Mouse (Mus musculus): ENCODE results near the gene Btbd9. TPM values are rescaled to one million over a fixed set of nuclear protein-coding genes. Genes with fewer than 3 reads are reported as not detected.

Btbd9 gene
- polyA plus RNA-seq, 1 experiment from 2014 or later, result 121 TPM

DNA sequence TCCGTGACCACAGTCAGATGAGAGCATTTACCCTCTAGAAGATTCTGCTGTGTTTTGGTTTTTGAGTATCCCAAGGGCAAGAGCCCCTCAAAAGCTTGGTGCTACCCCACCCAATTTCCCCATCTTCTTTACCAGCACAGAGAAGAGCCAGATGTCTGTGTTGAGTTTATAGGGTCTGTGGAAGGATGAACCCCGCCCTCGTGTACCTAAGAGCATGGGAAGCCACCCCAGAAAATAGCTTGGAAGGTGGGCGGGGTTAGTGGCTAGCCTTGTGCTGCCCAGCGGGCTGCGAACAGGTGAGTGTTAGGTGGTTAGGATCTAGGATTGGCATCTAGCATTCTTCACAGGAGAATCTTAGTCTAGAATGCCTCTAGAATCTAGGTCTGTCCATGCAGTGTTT lies 389.1 kb downstream of the Btbd9 start:
- H3K27ac ChIP-seq (replicated peaks), result no peak overlapping the region
- H3K27me3 ChIP-seq (replicated peaks), result no peaks in the 10 kb centered on the region
- H3K4me3 ChIP-seq (replicated peaks), result no peak overlapping the region
- H3K9me3 ChIP-seq (replicated peaks), result no peaks in the 10 kb centered on the region
- no peak for ATAC-seq (ENCODE audit: low FRiP score)
- no peak overlapping the region for H3K4me2 ChIP-seq
- H3K4me1 ChIP-seq, result peaks cover 47% of the 10 kb centered on the region
- H3K9ac ChIP-seq (replicated peaks), result no peak overlapping the region
- WGBS, result 92% methylated on average over 6 of the region's 6 CpGs
- no peaks in the 10 kb centered on the region for H3K36me3 ChIP-seq

DNA sequence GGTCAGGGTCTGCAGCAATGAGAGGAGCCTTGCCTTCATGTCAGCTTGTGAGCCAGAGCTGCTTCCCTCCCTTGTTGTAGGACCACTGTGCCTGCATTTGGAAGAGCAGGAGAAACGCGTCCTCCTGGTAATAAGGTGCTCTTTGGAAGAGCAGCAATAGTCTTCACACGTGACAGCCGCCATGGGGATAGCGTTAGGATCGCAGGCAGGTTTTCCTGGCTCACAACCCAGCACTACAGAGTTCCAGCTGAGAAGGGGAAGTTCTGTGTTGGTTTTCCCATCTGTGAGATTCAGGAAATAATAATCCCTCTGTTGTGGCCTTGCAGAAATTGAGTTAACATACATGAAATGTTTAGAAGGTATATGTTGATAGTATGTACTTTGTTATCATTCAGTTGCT lies 392.7 kb downstream of the Btbd9 start:
- Histone ChIP-seq H3K27me3 (replicated peaks) (no peaks in the 10 kb centered on the region), H3K4me2 (no peak overlapping the region), H3K9ac (replicated peaks) (no peak overlapping the region), H3K9me3 (replicated peaks) (no peaks in the 10 kb centered on the region), H3K4me1 (peaks cover 20% of the 10 kb centered on the region), H3K36me3 (no peaks in the 10 kb centered on the region), H3K4me3 (replicated peaks) (no peak overlapping the region), H3K27ac (replicated peaks) (no peak overlapping the region)
- ATAC-seq (ENCODE audit: low FRiP score), result no peak
- 71% methylated on average over 6 of the region's 6 CpGs for WGBS

DNA sequence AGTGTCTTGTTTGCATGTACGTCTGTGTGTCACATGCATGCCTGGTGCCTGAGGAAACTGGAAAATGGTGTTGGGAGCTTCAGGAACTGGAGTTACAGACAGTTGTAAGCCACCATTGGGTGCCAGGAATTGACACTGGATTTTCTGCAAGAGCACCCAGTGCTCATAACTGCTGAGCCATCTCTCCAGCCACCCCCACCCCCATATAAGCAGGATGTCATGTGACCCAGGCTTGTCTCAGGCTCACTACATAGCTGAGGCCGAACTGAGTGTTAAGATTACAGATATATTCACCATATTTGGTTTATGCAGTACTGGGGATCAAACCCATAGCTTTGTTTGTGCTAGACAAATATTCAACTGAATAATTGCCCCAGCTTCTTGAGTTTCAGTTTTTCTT lies 394.2 kb downstream of the Btbd9 start:
- 92% methylated on average over 2 of the region's 2 CpGs for WGBS
- no peaks in the 10 kb centered on the region for H3K36me3 ChIP-seq
- H3K4me2 ChIP-seq, result no peak overlapping the region
- H3K9ac ChIP-seq (replicated peaks), result no peak overlapping the region
- no peak for ATAC-seq (ENCODE audit: low FRiP score)
- H3K9me3 ChIP-seq (replicated peaks), result no peaks in the 10 kb centered on the region
- no peak overlapping the region for H3K4me3 ChIP-seq (replicated peaks)
- peaks cover 13% of the 10 kb centered on the region for H3K4me1 ChIP-seq
- H3K27ac ChIP-seq (replicated peaks), result no peak overlapping the region
- H3K27me3 ChIP-seq (replicated peaks), result no peaks in the 10 kb centered on the region

DNA sequence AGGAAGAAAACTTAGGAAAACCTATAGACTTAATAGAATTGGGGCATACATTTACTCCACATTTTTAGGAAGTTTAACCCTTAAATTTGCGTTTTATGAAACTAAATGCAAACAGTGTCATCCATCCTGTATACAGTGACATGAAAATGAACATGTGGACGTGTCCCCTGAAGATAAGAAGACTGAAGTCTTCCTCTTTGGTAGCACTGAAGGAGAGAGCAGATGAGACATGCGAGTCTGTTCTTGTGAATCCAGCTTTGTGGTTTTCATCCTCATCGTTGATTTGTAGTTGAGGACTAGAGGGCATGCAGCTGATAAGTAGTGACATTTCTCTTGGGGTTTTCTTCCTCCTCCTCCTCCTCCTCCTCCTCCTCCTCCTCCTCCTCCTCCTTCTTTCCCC lies 394.7 kb downstream of the Btbd9 start:
- Histone ChIP-seq H3K9me3 (replicated peaks) (no peaks in the 10 kb centered on the region), H3K4me1 (peaks cover 12% of the 10 kb centered on the region), H3K27me3 (replicated peaks) (no peaks in the 10 kb centered on the region), H3K4me3 (replicated peaks) (no peak overlapping the region), H3K27ac (replicated peaks) (no peak overlapping the region), H3K9ac (replicated peaks) (no peak overlapping the region), H3K36me3 (no peaks in the 10 kb centered on the region), H3K4me2 (no peak overlapping the region)
- 91% methylated on average over 4 of the region's 4 CpGs for WGBS
- no peak for ATAC-seq (ENCODE audit: low FRiP score)

DNA sequence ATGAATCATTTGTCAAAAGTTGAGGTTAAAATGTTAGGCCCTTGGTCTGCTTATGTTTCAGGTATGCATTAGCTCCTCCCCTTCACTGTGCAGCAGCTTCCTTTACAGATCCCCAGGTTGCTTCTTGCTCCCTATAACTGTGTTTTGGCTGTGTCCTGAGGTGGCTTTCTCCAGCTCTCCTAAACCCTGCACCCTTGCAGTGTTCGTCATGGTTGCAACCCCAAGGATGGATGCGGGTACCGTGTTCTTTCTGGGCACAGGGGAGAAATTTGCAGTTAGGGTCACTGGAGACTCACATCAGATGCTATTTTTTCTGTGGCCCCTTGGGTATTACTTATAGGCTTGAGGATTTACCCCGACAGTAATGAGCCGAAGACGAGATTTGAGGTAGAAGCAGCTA lies 396.1 kb downstream of the Btbd9 start:
- Histone ChIP-seq H3K27me3 (replicated peaks) (no peaks in the 10 kb centered on the region), H3K27ac (replicated peaks) (no peak overlapping the region), H3K9ac (replicated peaks) (no peak overlapping the region), H3K9me3 (replicated peaks) (no peaks in the 10 kb centered on the region), H3K4me1 (peaks cover 12% of the 10 kb centered on the region), H3K4me3 (replicated peaks) (no peak overlapping the region), H3K4me2 (no peak overlapping the region), H3K36me3 (no peaks in the 10 kb centered on the region)
- no peak for ATAC-seq (ENCODE audit: low FRiP score)
- 73% methylated on average over 6 of the region's 6 CpGs for WGBS

DNA sequence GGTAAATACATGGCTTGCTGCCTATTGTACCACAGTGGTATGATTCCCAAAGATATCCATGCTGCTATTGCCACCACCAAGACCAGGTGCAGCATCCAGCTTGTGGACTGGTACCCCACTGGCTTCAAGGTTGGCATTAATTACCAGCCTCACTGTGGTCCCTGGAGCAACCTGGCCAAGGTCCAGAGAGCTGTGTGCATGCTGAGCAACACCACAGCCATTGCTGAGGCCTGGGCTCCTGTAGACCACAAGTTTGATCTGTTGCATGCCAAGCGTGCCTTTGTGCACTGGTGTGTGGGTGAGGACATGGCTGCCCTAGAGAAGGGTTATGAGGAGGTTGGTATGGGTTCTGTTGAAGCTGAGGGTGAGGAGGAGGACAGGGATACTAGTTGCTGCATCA lies 397.9 kb downstream of the Btbd9 start:
- WGBS, result 86% methylated on average over 1 of the region's 1 CpGs
- Histone ChIP-seq H3K4me3 (replicated peaks) (no peak overlapping the region), H3K27ac (replicated peaks) (no peak overlapping the region), H3K36me3 (no peaks in the 10 kb centered on the region), H3K9me3 (replicated peaks) (no peaks in the 10 kb centered on the region), H3K4me1 (peaks cover 8% of the 10 kb centered on the region), H3K9ac (replicated peaks) (no peak overlapping the region), H3K4me2 (no peak overlapping the region), H3K27me3 (replicated peaks) (no peaks in the 10 kb centered on the region)
- no peak for ATAC-seq (ENCODE audit: low FRiP score)

DNA sequence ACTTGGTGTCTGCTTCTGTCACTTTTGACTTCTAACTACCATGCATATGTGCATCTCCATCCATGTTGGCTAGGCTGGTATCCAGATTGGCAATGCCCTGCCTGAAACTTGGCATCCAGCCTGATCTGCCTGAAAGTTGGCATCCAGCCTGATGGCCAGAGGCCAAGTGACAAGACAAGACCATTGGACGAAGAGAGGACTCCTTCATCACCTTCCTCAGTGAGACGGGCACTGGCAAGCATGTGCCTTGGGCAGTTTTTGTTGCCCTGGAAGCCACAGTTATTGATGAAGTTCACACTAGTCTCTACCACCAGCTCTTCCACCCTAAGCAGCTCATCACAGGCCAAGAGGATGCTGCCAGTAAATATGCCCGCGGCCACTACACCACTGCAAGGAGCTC lies 398.9 kb downstream of the Btbd9 start:
- Histone ChIP-seq H3K36me3 (no peaks in the 10 kb centered on the region), H3K4me1 (peaks cover 8% of the 10 kb centered on the region; the same call in 1 of the 2 replicates), H3K9ac (replicated peaks) (no peak overlapping the region), H3K27ac (replicated peaks) (no peak overlapping the region), H3K4me3 (replicated peaks) (no peak overlapping the region), H3K4me2 (no peak overlapping the region), H3K27me3 (replicated peaks) (no peaks in the 10 kb centered on the region), H3K9me3 (replicated peaks) (no peaks in the 10 kb centered on the region)
- WGBS, result 67% methylated on average over 4 of the region's 4 CpGs
- no peak for ATAC-seq (ENCODE audit: low FRiP score)

Other genes starting within 250 kb of the Btbd9 start
- 2.7 and 2.8 TPM in 2 replicates for gene Dnah8, start 47.9 kb upstream of the Btbd9 start, polyA plus RNA-seq (2015; fragmentation: Nextera tagmentation; extraction: Ambion mirVana)
- 162 and 168 TPM in 2 replicates for gene Glo1, start 50.4 kb upstream of the Btbd9 start, polyA plus RNA-seq (2015; fragmentation: Nextera tagmentation; extraction: Ambion mirVana)